Mouse (Mus musculus): ENCODE data around the gene Rtp3. TPM values are rescaled to one million over a fixed set of nuclear protein-coding genes. Genes with fewer than 3 reads are reported as not detected.

The Rtp3 gene
- polyA plus RNA-seq, 1 experiment = not detected

DNA sequence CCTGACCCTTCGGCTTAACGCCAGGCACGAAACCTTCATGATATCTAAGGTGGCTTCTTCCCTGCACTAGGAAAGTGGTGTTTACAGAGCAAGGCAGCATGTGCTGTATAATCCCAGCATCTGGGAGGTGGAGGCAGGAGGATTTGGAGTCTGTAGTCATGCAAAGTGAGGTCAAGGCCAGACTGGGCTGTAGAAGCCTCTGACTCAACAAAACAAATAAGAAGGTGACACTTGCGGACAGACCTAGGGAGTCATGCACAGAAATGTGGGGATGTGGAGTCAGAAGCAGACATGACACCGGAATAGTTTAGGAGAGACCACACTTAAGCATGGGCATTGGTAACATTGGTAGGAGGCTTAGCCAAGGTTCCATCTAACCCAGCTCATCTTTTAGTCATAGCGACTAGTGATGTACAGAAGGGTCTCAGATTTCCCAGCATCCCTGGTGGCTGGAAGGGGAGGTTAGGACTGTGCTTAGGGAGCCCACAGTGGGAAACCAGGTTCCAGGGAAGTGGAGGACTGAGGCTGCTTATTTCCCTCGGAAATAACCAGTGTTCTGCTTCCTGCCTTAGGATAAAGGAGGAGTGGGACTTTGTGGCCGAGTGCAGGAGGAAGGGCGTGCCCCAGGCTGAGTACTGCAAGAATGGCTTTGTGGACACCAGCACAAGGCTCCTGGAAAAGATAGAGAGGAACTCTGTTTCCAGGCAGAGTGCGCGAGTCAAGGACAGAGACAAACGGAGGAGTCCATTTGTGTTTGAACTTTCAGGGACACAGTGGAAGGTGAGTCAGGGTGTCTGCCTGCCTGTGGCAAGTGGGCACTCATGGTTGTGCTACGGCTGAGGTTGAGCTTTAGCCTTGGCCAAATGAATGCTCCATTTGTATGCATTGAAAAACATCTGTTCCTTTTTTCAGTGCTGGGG is 29.9 kb downstream of the Rtp3 start:
- no peaks in the 10 kb centered on the region for H3K9me3 ChIP-seq (replicated peaks; ENCODE audit: control insufficient read depth, insufficient read depth, low read length, poor library complexity, severe bottlenecking)
- peaks cover 2% of the 10 kb centered on the region for H3K4me1 ChIP-seq (ENCODE audit: control insufficient read depth, insufficient read depth, low read length)
- H3K27me3 ChIP-seq (ENCODE audit: control insufficient read depth, insufficient read depth, low read length, poor library complexity, severe bottlenecking) = no peaks in the 10 kb centered on the region
- peak overlapping the region; percentile 88 for H3K27ac ChIP-seq (ENCODE audit: insufficient read depth, low read length)
- H3K4me3 ChIP-seq (ENCODE audit: low read depth, low read length) = peak overlapping the region; percentile 62
- 0 out of 2 replicates have a peak overlapping the region, but pooled peaks have one; percentile 1 for H3K9ac ChIP-seq (ENCODE audit: low read depth, poor library complexity, severe bottlenecking)
- TF ChIP-seq POLR2A (IDR thresholded peaks at IDR 0.05; ENCODE audit: insufficient read depth, low read length) (no peak), EP300 (IDR thresholded peaks at IDR 0.05; ENCODE audit: insufficient read depth, low read depth, low read length) (peak; percentile 98)
- no peaks in the 10 kb centered on the region for H3K36me3 ChIP-seq (ENCODE audit: control insufficient read depth, insufficient read depth, low read length, poor library complexity, severe bottlenecking)

DNA sequence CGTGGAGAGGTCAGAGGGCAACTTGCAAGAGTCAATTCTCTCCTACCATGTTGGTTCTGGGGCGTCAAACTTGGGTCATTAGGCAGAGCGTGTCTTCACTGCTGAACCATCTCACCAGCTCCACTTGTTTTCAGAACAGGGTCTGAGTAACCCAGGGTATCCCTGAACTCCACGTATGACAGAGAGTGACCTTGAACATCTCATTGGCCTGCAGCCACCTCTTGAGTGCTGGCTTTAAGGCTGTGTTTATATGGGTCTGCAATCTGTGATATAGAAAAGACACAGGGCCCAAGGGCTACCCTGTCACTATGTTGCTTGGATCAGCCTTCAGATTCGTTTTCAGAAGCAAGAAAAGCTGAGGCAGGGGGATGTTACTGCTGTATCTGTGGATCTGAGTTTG is 30.7 kb downstream of the Rtp3 start:
- H3K36me3 ChIP-seq (ENCODE audit: control insufficient read depth, insufficient read depth, low read length, poor library complexity, severe bottlenecking) = no peaks in the 10 kb centered on the region
- peaks cover 3% of the 10 kb centered on the region for H3K4me1 ChIP-seq (ENCODE audit: control insufficient read depth, insufficient read depth, low read length)
- H3K9ac ChIP-seq (ENCODE audit: low read depth, poor library complexity, severe bottlenecking) = no peak overlapping the region
- H3K4me3 ChIP-seq (ENCODE audit: low read depth, low read length) = no peak overlapping the region
- H3K9me3 ChIP-seq (replicated peaks; ENCODE audit: control insufficient read depth, insufficient read depth, low read length, poor library complexity, severe bottlenecking) = no peaks in the 10 kb centered on the region
- TF ChIP-seq EP300 (IDR thresholded peaks at IDR 0.05; ENCODE audit: insufficient read depth, low read depth, low read length) (no peak), CTCF (IDR thresholded peaks at IDR 0.05; ENCODE audit: low read depth, low read length) (no peak), POLR2A (IDR thresholded peaks at IDR 0.05; ENCODE audit: insufficient read depth, low read length) (no peak)
- no peaks in the 10 kb centered on the region for H3K27me3 ChIP-seq (ENCODE audit: control insufficient read depth, insufficient read depth, low read length, poor library complexity, severe bottlenecking)
- peak overlapping the region; percentile 88 for H3K27ac ChIP-seq (ENCODE audit: insufficient read depth, low read length)

DNA sequence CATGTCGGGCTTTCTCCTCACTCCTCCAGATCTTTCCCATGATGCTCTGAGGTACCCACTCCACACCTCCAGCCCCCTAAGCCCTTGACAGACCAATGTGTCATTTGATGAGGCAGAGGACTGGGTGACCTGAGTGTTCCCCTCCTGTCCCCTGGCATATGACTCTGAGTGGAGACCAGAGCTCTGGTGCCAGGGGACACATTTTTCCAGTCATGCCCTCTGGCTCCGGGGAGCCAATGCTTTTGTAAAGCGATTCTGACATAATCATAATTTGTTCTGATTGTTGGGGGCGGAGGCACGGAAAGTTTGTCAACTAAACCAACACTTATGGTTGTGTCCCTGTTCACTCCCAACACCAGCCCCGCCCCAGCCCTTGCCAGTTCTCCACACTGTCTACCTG is 34.4 kb downstream of the Rtp3 start:
- no peak for TF ChIP-seq EP300 (IDR thresholded peaks at IDR 0.05; ENCODE audit: insufficient read depth, low read depth, low read length)
- TF ChIP-seq POLR2A (IDR thresholded peaks at IDR 0.05; ENCODE audit: insufficient read depth, low read length) = no peak
- TF ChIP-seq CTCF (IDR thresholded peaks at IDR 0.05; ENCODE audit: low read depth, low read length) = no peak
- Histone ChIP-seq H3K27me3 (ENCODE audit: control insufficient read depth, insufficient read depth, low read length, poor library complexity, severe bottlenecking) (no peaks in the 10 kb centered on the region), H3K4me3 (ENCODE audit: low read depth, low read length) (no peak overlapping the region), H3K36me3 (ENCODE audit: control insufficient read depth, insufficient read depth, low read length, poor library complexity, severe bottlenecking) (no peaks in the 10 kb centered on the region), H3K9me3 (replicated peaks; ENCODE audit: control insufficient read depth, insufficient read depth, low read length, poor library complexity, severe bottlenecking) (no peaks in the 10 kb centered on the region), H3K9ac (ENCODE audit: low read depth, poor library complexity, severe bottlenecking) (no peak overlapping the region), H3K4me1 (ENCODE audit: control insufficient read depth, insufficient read depth, low read length) (peaks cover 5% of the 10 kb centered on the region), H3K27ac (ENCODE audit: insufficient read depth, low read length) (no peak overlapping the region)

DNA sequence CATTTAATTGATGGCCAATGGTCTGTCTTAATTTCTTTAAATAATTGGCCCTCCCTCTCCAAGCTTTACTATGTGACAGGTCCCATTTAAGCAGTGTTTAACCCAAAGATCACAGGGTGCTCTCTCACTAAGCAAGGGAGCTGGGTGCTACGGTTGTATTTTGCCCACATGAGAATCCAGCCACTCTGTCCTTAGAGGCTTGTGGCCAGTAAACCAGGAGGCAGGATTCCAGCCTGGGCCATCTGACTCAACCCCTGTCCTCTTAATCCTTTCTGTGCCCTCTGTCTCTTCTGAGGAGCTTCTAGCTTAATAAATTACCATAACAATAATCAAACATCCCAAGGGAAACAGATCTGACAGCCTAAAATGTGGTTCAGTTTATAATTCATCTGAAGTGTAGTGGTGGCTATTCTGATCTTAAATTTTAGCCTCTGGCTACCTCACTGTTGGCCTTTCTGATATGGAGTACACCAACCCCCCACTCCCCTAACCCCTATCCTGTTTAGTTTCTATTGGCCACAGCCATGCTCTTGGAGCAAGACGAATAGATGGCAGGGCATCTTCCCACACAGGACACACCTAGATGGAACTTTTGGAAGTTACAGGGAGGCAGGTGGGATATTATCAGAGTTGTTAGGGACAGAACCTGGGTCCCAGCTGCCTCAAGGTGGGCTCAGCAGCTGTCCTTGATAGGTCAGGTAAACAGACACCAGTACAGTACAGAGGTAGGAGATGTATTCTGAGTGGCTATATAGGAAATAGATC is 35.5 kb downstream of the Rtp3 start:
- Histone ChIP-seq H3K36me3 (ENCODE audit: control insufficient read depth, insufficient read depth, low read length, poor library complexity, severe bottlenecking) (no peaks in the 10 kb centered on the region), H3K4me3 (ENCODE audit: low read depth, low read length) (no peak overlapping the region), H3K27me3 (ENCODE audit: control insufficient read depth, insufficient read depth, low read length, poor library complexity, severe bottlenecking) (no peaks in the 10 kb centered on the region), H3K4me1 (ENCODE audit: control insufficient read depth, insufficient read depth, low read length) (peaks cover 7% of the 10 kb centered on the region), H3K9ac (ENCODE audit: low read depth, poor library complexity, severe bottlenecking) (peak overlapping the region; percentile 78; the same call in 1 of the 2 replicates), H3K27ac (ENCODE audit: insufficient read depth, low read length) (peak overlapping the region; percentile 73; the same call in 1 of the 2 replicates), H3K9me3 (replicated peaks; ENCODE audit: control insufficient read depth, insufficient read depth, low read length, poor library complexity, severe bottlenecking) (no peaks in the 10 kb centered on the region)
- no peak for TF ChIP-seq POLR2A (IDR thresholded peaks at IDR 0.05; ENCODE audit: insufficient read depth, low read length)
- no peak for TF ChIP-seq CTCF (IDR thresholded peaks at IDR 0.05; ENCODE audit: low read depth, low read length)
- TF ChIP-seq EP300 (IDR thresholded peaks at IDR 0.05; ENCODE audit: insufficient read depth, low read depth, low read length) = no peak

DNA sequence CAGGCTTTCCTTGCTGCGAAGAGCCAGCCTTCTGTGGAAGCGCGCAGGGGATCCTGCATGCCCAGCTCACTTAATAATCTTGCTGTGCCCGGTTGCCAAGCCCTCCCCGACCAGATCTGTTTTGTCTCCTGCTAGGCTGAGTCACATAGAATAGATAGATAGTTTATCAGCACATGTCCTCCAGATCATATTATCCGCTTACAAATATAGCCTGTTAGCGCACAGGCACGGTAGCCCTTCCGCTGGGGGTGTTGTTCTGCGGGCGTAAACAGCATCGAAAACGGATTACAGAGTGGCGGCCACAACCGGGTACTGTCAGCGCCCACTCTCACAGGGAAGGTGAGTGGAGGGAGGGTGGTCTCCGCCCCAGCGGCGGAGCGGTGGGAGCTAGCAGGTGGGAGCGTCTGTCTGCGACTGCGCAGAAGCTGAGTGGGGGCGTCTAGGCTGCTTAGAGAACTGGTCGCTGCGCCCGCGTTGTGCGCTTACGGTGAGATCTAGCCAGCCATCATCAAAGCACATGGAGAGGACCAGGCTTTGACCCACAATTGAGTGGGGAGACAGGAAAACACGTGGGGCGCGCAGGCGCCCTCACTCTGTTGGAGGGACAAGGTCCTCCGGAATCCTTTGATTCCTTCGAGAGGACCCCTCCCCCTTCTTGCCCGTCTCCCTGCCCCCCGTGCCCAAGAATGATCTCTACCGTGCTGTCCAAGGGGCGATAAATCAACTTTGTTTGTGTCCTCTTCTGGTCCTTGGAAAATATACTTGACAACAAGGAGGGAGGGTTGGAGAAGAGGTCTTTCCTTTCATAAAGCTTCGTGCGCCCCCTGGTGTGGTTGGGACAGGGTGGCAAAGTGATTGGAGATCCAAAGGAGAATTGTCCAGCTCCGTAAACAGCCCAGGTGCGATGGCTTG is 36.6 kb downstream of the Rtp3 start:
- Histone ChIP-seq H3K9ac (ENCODE audit: low read depth, poor library complexity, severe bottlenecking) (peak overlapping the region; percentile 78), H3K4me1 (ENCODE audit: control insufficient read depth, insufficient read depth, low read length) (peaks cover 7% of the 10 kb centered on the region), H3K36me3 (ENCODE audit: control insufficient read depth, insufficient read depth, low read length, poor library complexity, severe bottlenecking) (no peaks in the 10 kb centered on the region), H3K27me3 (ENCODE audit: control insufficient read depth, insufficient read depth, low read length, poor library complexity, severe bottlenecking) (no peaks in the 10 kb centered on the region), H3K9me3 (replicated peaks; ENCODE audit: control insufficient read depth, insufficient read depth, low read length, poor library complexity, severe bottlenecking) (no peaks in the 10 kb centered on the region), H3K27ac (ENCODE audit: insufficient read depth, low read length) (peak overlapping the region; percentile 73), H3K4me3 (ENCODE audit: low read depth, low read length) (peak overlapping the region; percentile 73)
- TF ChIP-seq CTCF (IDR thresholded peaks at IDR 0.05; ENCODE audit: low read depth, low read length) = peak; percentile 67
- TF ChIP-seq EP300 (IDR thresholded peaks at IDR 0.05; ENCODE audit: insufficient read depth, low read depth, low read length) = 0 out of 2 replicates have a peak, but pooled peaks have one; percentile 11
- TF ChIP-seq POLR2A (IDR thresholded peaks at IDR 0.05; ENCODE audit: insufficient read depth, low read length) = no peak

Measured in ES-Bruce4 (cell line).